Mouse (Mus musculus) heart, postnatal 25 days (tissue): Measurements from ENCODE around the gene 3110040M04Rik. TPM values are rescaled to one million over a fixed set of nuclear protein-coding genes. Genes with fewer than 3 reads are reported as not detected.
"Not testable (repeated sequence)": the region's sequence is repeated elsewhere in the genome, so short reads cannot be mapped to it uniquely, and the experiment has no call there.

Source experiments
- DNase-seq: peaks from one replicate; pipeline ENCODE4 v3.0.0; 2022; ENCODE audit warnings: low spot score
- intact Hi-C: fragments of 180-260 bp; cut with DNase I; formaldehyde crosslinking; loops from one replicate; pipeline ENCODE4 v1.15.1; 2025
- total RNA-seq, 2 experiments: library from RNA; stranded (reverse); gene quantifications; 2 replicates each; pipeline ENCODE4 v1.2.3; 2021

3110040M04Rik gene
- not detected for total RNA-seq

GRCm38 (mm10) chr1:151203818-151204217, at the start of gene 3110040M04Rik:
TSS of gene 3110040M04Rik (plus strand) at chr1:151204121.
- DNase-seq, intact Hi-C loops: not testable (repeated sequence)

- DNase-seq, intact Hi-C loops: not testable (repeated sequence)
These were observed 49.8 kb upstream of the 3110040M04Rik start for GRCm38 (mm10) chr1:151154131-151154530.

GRCm38 (mm10) chr1:151156129-151156528, 47.8 kb upstream of the 3110040M04Rik start:
- intact Hi-C loops = no loop called here

GRCm38 (mm10) chr1:151156777-151157632, 46.9 kb upstream of the 3110040M04Rik start:
- intact Hi-C loops = no loop called here
- DNase-seq = no peak

More at GRCm38 (mm10) chr1:151156129-151156528, 47.8 kb upstream of the 3110040M04Rik start:
- DNase-seq = no peak

GRCm38 (mm10) chr1:151157963-151158856, 45.7 kb upstream of the 3110040M04Rik start:
- intact Hi-C loops = no loop called here
- no peak for DNase-seq

GRCm38 (mm10) chr1:151158857-151159510, 44.9 kb upstream of the 3110040M04Rik start:
- DNase-seq = no peak
- intact Hi-C loops = no loop called here

- no peak for DNase-seq
- intact Hi-C loops = no loop called here
These were observed 37.9 kb upstream of the 3110040M04Rik start for GRCm38 (mm10) chr1:151166031-151166430.

- intact Hi-C loops = no loop called here
- no peak for DNase-seq
These were observed 36.4 kb upstream of the 3110040M04Rik start for GRCm38 (mm10) chr1:151167297-151168047.

GRCm38 (mm10) chr1:151168637-151169036, 35.3 kb upstream of the 3110040M04Rik start:
- no peak for DNase-seq
- intact Hi-C loops = no loop called here

GRCm38 (mm10) chr1:151171572-151172461, 32.1 kb upstream of the 3110040M04Rik start:
- intact Hi-C loops = loop anchor here (2.0 to 5.0 kb wide), 2 partner anchors 70 to 171 kb away; no protein-coding TSS in a partner anchor
- DNase-seq = no peak

- DNase-seq = no peak
- intact Hi-C loops = no loop called here
These were observed 26.6 kb upstream of the 3110040M04Rik start for GRCm38 (mm10) chr1:151177030-151177936.

GRCm38 (mm10) chr1:151177937-151178271, 26.0 kb upstream of the 3110040M04Rik start:
- no peak for DNase-seq
- intact Hi-C loops = no loop called here

GRCm38 (mm10) chr1:151178505-151179083, 25.3 kb upstream of the 3110040M04Rik start:
- intact Hi-C loops = no loop called here
- DNase-seq = no peak

GRCm38 (mm10) chr1:151180167-151180566, 23.8 kb upstream of the 3110040M04Rik start:
- intact Hi-C loops = no loop called here
- no peak for DNase-seq

GRCm38 (mm10) chr1:151182266-151182665, 21.7 kb upstream of the 3110040M04Rik start, which contains the start of gene Gm47985:
TSS of gene Gm47985 (plus strand) at chr1:151182537.
- intact Hi-C loops, DNase-seq: not testable (repeated sequence)

GRCm38 (mm10) chr1:151186186-151186585, 17.7 kb upstream of the 3110040M04Rik start:
- DNase-seq, intact Hi-C loops: not testable (repeated sequence)

GRCm38 (mm10) chr1:151186879-151187424, 17.0 kb upstream of the 3110040M04Rik start:
- DNase-seq, intact Hi-C loops: not testable (repeated sequence)
